Mouse (Mus musculus) macrophage (primary cell): Measurements from ENCODE around the gene Ttc30a1. TPM values are rescaled to one million over a fixed set of nuclear protein-coding genes. Genes with fewer than 3 reads are reported as not detected.

Experiments used
- H3K27ac ChIP-seq: fragments of 350-480 bp; formaldehyde crosslinking; 2 replicates; pipeline ENCODE4 v1.9.0; 2021
- H3K36me3 ChIP-seq: fragments of 350-480 bp; formaldehyde crosslinking; 2 replicates; pipeline ENCODE4 v1.9.0; 2021; ENCODE audit errors: inconsistent target
- H3K4me3 ChIP-seq: fragments of 350-480 bp; formaldehyde crosslinking; 2 replicates; pipeline ENCODE4 v1.9.0; 2021; ENCODE audit errors: inconsistent target
- H3K79me2 ChIP-seq: fragments of 350-480 bp; formaldehyde crosslinking; 2 replicates; pipeline ENCODE4 v1.9.0; 2021; ENCODE audit errors: inconsistent target
- WGBS: methylation state at CpG from one replicate; pipeline ENCODE4 v1.1.7; 2026; ENCODE audit warnings: inconsistent platforms; ENCODE audit not compliant: missing documents; 5-methylcytosine and 5-hydroxymethylcytosine counted together
- polyA plus RNA-seq: library from polyadenylated mRNA; stranded (reverse); fragments of 250-400 nt; gene quantifications from 3 replicates; pipeline ENCODE4 v1.2.4, GENCODE M21; 2018; ENCODE audit warnings: inconsistent platforms

Ttc30a1 gene
- polyA plus RNA-seq, 1 experiment from 2014 or later: 2.5 TPM

GRCm38 (mm10) chr2:75929786-75930444, 51.9 kb downstream of the Ttc30a1 start:
- Histone ChIP-seq H3K27ac (no peak overlapping the region), H3K4me3 (no peak overlapping the region), H3K79me2 (no peaks in the 10 kb centered on the region), H3K36me3 (peaks cover 48% of the 10 kb centered on the region)
- WGBS: 94% methylated on average over 6 of the region's 6 CpGs

GRCm38 (mm10) chr2:75929141-75929540, 52.6 kb downstream of the Ttc30a1 start:
- no peak overlapping the region for H3K27ac ChIP-seq
- 100% methylated on average over 2 of the region's 2 CpGs for WGBS
- no peaks in the 10 kb centered on the region for H3K79me2 ChIP-seq
- H3K36me3 ChIP-seq: peaks cover 48% of the 10 kb centered on the region
- H3K4me3 ChIP-seq: no peak overlapping the region

Other genes starting within 250 kb of the Ttc30a1 start
- 22.4 to 47.5 TPM (median 23.5 TPM) in 3 replicates for gene Agps, start 149.8 kb downstream of the Ttc30a1 start, polyA plus RNA-seq
- gene Ttc30b, start 43.4 kb downstream of the Ttc30a1 start, polyA plus RNA-seq: 3.2 to 6.2 TPM (median 5.7 TPM) in 3 replicates
- not detected in 3 replicates for gene Ttc30a2, start 3.8 kb downstream of the Ttc30a1 start, polyA plus RNA-seq